Mouse (Mus musculus) hindbrain, embryonic 10.5 days (tissue): Measurements from ENCODE around the gene Map3k11. TPM values are rescaled to one million over a fixed set of nuclear protein-coding genes. Genes with fewer than 3 reads are reported as not detected.

Experiments
- DNase-seq: peaks from one replicate; pipeline ENCODE4 v3.0.0-alpha.2; 2017; ENCODE audit warnings: low spot score
- H3K27ac ChIP-seq: fragments of 300-500 bp; sonication (generic); 2 replicates; pipeline ENCODE4 v1.5.1; 2016; ENCODE audit warnings: mild to moderate bottlenecking, moderate library complexity
- H3K27me3 ChIP-seq: fragments of 300-500 bp; sonication (generic); 2 replicates; pipeline ENCODE4 v1.6.1; 2016; ENCODE audit warnings: mild to moderate bottlenecking; ENCODE audit not compliant: poor library complexity, insufficient read depth, severe bottlenecking
- H3K36me3 ChIP-seq: fragments of 300-500 bp; sonication (generic); 2 replicates; pipeline ENCODE4 v1.6.1; 2016; ENCODE audit warnings: mild to moderate bottlenecking, moderate library complexity
- H3K4me1 ChIP-seq: fragments of 300-500 bp; sonication (generic); replicated peaks from 2 replicates; pipeline ENCODE4 v1.6.1; 2016; ENCODE audit warnings: mild to moderate bottlenecking
- H3K4me3 ChIP-seq: fragments of 300-500 bp; sonication (generic); 2 replicates; pipeline ENCODE4 v1.5.1; 2016; ENCODE audit warnings: mild to moderate bottlenecking, moderate library complexity
- H3K9me3 ChIP-seq: fragments of 300-500 bp; sonication (generic); 2 replicates; pipeline ENCODE4 v1.6.1; 2016; ENCODE audit warnings: mild to moderate bottlenecking, moderate library complexity
- WGBS: fragments of 180-500 bp; shearing (Covaris S2); methylation state at CpG from one replicate; pipeline ENCODE4 v1.1.7; 2016; 5-methylcytosine and 5-hydroxymethylcytosine counted together
- polyA plus RNA-seq: library from polyadenylated mRNA; unstranded; fragments of >200 nt; fragmentation: Nextera tagmentation; extraction: Ambion mirVana; gene quantifications from 2 replicates; pipeline ENCODE4 v1.2.1, GENCODE M21; 2016

Map3k11 gene
- polyA plus RNA-seq, 1 experiment from 2014 or later = 35.1 TPM

- H3K4me1 ChIP-seq = peaks cover 54% of the 10 kb centered on the region
- no peaks in the 10 kb centered on the region for H3K9me3 ChIP-seq
- H3K4me3 ChIP-seq = peak overlapping the region; percentile 96
- WGBS = 1% methylated on average over 47 of the region's 47 CpGs
- peaks cover 17% of the 10 kb centered on the region for H3K27me3 ChIP-seq
- peak overlapping the region; percentile 85 for H3K27ac ChIP-seq
- peaks cover 14% of the 10 kb centered on the region for H3K36me3 ChIP-seq
- DNase-seq = peak; percentile 96
These were observed 42.9 kb downstream of the Map3k11 start for GRCm38 (mm10) chr19:5731264-5731978.

DNA sequence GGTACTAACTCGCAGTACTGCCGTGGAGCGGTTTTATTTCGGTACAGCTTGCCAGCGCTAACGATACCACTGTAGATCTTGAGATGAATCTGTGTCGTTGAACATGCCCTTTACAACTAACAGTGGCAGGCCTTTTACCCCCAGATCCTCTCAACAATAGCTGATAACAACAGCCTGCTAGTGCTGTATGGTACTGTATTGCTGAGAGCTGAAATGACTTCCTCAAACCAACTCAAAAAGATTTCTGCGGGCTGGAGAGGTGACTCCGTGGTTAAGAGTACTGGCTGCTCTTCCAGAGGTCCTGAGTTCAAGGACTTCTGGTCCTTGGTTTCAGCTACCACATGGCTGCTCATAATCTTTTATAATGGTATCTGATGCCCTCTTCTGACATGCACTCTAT is 45.8 kb downstream of the Map3k11 start:
- no peak overlapping the region for H3K4me3 ChIP-seq
- no peaks in the 10 kb centered on the region for H3K9me3 ChIP-seq
- H3K27me3 ChIP-seq = peaks cover 32% of the 10 kb centered on the region
- H3K4me1 ChIP-seq = peaks cover 26% of the 10 kb centered on the region
- no peak overlapping the region for H3K27ac ChIP-seq
- WGBS = 80% methylated on average over 9 of the region's 9 CpGs
- no peak for DNase-seq
- peaks cover 5% of the 10 kb centered on the region for H3K36me3 ChIP-seq

DNA sequence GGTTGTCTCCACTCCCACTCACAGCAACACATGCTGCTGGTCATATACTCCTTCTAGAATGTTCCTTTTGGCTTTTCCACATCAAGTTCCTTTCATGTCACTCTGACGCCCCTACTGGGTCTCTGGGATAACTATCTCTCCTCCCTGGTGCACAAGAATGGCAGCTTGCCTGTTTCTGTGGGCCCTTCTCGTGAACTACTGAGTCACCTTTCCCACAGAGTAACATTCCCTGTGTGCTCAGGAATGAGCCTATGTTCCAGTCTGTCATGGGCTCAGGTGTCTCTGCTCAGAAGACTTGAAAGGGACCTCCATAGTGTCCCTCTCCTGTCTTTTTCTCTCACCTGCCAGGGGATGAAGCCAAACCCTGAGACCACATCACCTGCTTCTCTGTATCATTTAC is 50.9 kb downstream of the Map3k11 start:
- H3K4me3 ChIP-seq = no peak overlapping the region
- DNase-seq = no peak
- H3K36me3 ChIP-seq = no peaks in the 10 kb centered on the region
- peaks cover 76% of the 10 kb centered on the region for H3K27me3 ChIP-seq
- no peaks in the 10 kb centered on the region for H3K9me3 ChIP-seq
- H3K27ac ChIP-seq = no peak overlapping the region
- 57% methylated on average over 2 of the region's 2 CpGs for WGBS
- H3K4me1 ChIP-seq = peaks cover 42% of the 10 kb centered on the region

DNA sequence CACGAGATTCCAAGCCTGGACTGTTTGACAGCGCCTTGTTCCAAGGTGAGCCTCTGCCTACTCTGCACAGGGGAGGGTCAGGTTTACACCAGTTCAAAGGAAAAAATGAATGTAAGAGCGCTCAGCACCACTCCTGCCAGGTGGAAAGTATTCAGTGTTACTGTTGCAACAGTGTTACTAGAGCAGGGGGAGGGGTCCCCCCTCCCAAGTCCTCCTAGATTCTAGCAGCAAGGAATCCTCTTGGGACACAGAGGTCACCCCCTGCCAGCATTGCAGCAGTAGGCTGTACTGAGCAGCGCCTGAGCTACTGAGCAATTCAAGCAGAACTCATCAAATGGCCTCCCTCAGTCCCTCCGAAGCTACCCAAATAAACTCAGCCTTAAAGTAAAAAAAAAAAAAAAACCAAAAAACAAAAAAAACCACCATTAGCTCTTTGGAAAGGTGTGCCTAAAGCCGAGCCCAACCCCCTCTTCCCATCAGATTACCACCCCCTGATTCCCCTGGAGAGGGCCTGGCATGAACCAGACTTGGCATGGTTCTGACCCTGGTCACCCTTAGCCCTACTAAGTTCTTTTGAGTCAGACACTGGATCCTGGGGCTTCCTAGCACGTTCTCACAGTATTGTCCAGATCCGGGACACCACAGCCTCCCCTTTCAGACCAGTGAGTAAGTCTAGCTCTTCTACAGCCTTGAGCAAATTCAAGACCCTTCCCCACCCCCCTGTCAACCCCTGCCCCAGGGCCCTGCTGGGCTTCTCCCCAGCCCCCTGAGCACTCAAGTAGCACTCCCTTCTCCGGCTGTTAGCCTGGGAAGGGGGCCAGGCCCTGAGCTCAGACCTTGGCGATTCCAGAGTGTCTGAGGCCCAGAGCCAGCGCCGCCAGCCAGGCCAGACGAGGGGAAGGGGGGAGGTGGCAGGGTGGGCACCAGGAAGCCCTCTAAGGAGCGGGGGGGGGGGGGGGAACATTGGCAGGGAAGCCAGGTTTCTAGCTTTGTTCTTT is 52.1 kb downstream of the Map3k11 start, which contains the start of gene Ltbp3:
Ltbp3 (plus strand) TSS at position 585 of the 998 bp plus-strand sequence.
- Histone ChIP-seq H3K4me3 (peak within 1 kb of the TSS; percentile 75), H3K36me3 (no peaks in the 10 kb centered on the region), H3K9me3 (no peaks in the 10 kb centered on the region), H3K27me3 (peaks cover 86% of the 10 kb centered on the region), H3K27ac (peak within 1 kb of the TSS; percentile 87), H3K4me1 (peaks cover 49% of the 10 kb centered on the region)
- 12% methylated on average over 14 of the region's 14 CpGs for WGBS
- DNase-seq = no peak

- Histone ChIP-seq H3K27me3 (peaks cover 89% of the 10 kb centered on the region), H3K9me3 (no peaks in the 10 kb centered on the region), H3K27ac (peak overlapping the region; percentile 87), H3K4me1 (peaks cover 60% of the 10 kb centered on the region), H3K4me3 (peak overlapping the region; percentile 75), H3K36me3 (no peaks in the 10 kb centered on the region)
- no peak for DNase-seq
- under 1% methylated on average over 55 of the region's 55 CpGs for WGBS
These were observed 53.2 kb downstream of the Map3k11 start for GRCm38 (mm10) chr19:5741641-5742240.

GRCm38 (mm10) chr19:5742241-5742641 is 53.7 kb downstream of the Map3k11 start:
- WGBS = under 1% methylated on average over 32 of the region's 32 CpGs
- Histone ChIP-seq H3K36me3 (no peaks in the 10 kb centered on the region), H3K27ac (peak overlapping the region; percentile 87), H3K4me1 (peaks cover 65% of the 10 kb centered on the region), H3K27me3 (peaks cover 90% of the 10 kb centered on the region), H3K4me3 (peak overlapping the region; percentile 75), H3K9me3 (no peaks in the 10 kb centered on the region)
- peak; percentile 60 for DNase-seq

- no peaks in the 10 kb centered on the region for H3K9me3 ChIP-seq
- H3K36me3 ChIP-seq = no peaks in the 10 kb centered on the region
- H3K27me3 ChIP-seq = peaks cover 99% of the 10 kb centered on the region
- peak overlapping the region; percentile 2; the same call in 1 of the 2 replicates for H3K4me3 ChIP-seq
- no peak overlapping the region for H3K27ac ChIP-seq
- no peak for DNase-seq
- H3K4me1 ChIP-seq = peaks cover 69% of the 10 kb centered on the region
- 65% methylated on average over 5 of the region's 5 CpGs for WGBS
These were observed 55.0 kb downstream of the Map3k11 start for GRCm38 (mm10) chr19:5743576-5743975.

DNA sequence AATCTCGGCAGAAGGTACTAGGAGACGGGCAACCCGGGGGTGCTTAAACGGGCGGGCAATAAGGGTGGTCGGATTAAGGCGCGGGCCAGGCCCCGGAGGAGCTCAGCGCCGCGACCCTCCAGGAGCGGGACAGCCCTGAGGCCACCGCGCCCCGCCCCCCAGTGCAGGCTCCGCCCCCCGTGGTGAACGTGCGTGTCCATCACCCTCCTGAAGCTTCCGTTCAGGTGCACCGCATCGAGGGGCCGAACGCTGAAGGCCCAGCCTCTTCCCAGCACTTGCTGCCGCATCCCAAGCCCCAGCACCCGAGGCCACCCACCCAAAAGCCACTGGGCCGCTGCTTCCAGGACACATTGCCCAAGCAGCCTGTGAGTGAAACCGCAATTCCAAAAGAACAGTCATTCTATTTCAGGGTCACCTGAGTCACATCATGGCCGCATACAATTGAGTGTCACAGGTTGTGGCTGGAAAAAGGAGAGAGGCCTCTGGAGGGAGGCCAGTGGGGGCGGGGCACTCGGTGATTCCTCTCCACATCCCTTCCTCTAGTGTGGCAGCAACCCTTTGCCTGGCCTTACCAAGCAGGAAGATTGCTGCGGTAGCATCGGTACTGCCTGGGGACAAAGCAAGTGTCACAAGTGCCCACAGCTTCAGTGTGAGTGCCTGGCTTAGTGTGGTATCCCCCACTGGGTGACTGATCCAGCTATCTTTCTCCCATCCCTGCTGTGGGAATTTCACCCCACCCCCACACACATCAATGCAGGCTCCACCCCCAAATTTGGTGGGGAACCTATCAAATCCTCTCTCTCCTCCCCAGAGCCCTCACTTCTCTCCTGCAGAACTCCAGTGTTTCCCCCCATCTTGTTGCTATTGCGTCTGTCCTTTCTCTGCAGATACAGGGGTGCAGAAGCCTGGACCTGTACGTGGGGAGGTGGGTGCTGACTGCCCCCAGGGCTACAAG is 57.5 kb downstream of the Map3k11 start:
- peaks cover 99% of the 10 kb centered on the region for H3K27me3 ChIP-seq
- H3K9me3 ChIP-seq = no peaks in the 10 kb centered on the region
- peaks cover 59% of the 10 kb centered on the region for H3K4me1 ChIP-seq
- H3K36me3 ChIP-seq = no peaks in the 10 kb centered on the region
- H3K27ac ChIP-seq = peak overlapping the region; percentile 62
- H3K4me3 ChIP-seq = peak overlapping the region; percentile 50
- peak; percentile 29 for DNase-seq
- WGBS = 3% methylated on average over 36 of the region's 36 CpGs

DNA sequence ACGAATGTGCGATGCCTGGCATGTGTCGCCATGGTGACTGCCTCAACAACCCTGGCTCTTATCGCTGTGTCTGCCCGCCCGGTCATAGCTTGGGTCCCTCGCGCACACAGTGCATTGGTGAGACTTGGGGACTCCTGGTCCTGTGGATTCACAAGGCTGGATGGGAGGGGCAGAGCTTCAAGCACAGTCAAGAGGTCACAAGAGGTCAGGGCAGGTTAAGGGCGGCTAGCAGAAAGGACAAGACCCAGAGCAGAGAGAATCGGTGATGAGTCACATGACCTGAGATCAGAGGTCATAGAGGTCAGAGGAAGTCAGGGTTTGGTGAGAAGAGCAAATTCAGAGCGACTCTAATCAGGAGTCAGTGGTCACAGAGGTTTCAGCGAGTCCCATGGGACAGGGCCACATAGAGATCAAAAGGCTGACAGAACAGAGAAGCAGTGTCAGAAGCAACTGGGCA is 58.4 kb downstream of the Map3k11 start:
- Histone ChIP-seq H3K36me3 (no peaks in the 10 kb centered on the region), H3K27me3 (peaks cover 100% of the 10 kb centered on the region), H3K9me3 (no peaks in the 10 kb centered on the region), H3K4me1 (peaks cover 59% of the 10 kb centered on the region), H3K4me3 (peak overlapping the region; percentile 50; the same call in 1 of the 2 replicates), H3K27ac (peak overlapping the region; percentile 62; the same call in 1 of the 2 replicates)
- peak; percentile 42 for DNase-seq
- WGBS = 16% methylated on average over 12 of the region's 12 CpGs

GRCm38 (mm10) chr19:5749476-5749875 is 60.9 kb downstream of the Map3k11 start:
- 80% methylated on average over 6 of the region's 6 CpGs for WGBS
- Histone ChIP-seq H3K4me3 (no peak overlapping the region), H3K36me3 (no peaks in the 10 kb centered on the region), H3K4me1 (peaks cover 40% of the 10 kb centered on the region), H3K9me3 (no peaks in the 10 kb centered on the region), H3K27me3 (peaks cover 100% of the 10 kb centered on the region), H3K27ac (no peak overlapping the region)
- no peak for DNase-seq

- DNase-seq = no peak
- 5% methylated on average over 22 of the region's 22 CpGs for WGBS
- H3K4me3 ChIP-seq = peak overlapping the region; percentile 24
These were observed 62.4 kb downstream of the Map3k11 start for GRCm38 (mm10) chr19:5750951-5751350.

More at GRCm38 (mm10) chr19:5750951-5751350, 62.4 kb downstream of the Map3k11 start:
- H3K9me3 ChIP-seq = no peaks in the 10 kb centered on the region
- H3K27ac ChIP-seq = no peak overlapping the region
- no peaks in the 10 kb centered on the region for H3K36me3 ChIP-seq
- H3K27me3 ChIP-seq = peaks cover 100% of the 10 kb centered on the region
- H3K4me1 ChIP-seq = peaks cover 31% of the 10 kb centered on the region
